In the genomic region with DNA sequence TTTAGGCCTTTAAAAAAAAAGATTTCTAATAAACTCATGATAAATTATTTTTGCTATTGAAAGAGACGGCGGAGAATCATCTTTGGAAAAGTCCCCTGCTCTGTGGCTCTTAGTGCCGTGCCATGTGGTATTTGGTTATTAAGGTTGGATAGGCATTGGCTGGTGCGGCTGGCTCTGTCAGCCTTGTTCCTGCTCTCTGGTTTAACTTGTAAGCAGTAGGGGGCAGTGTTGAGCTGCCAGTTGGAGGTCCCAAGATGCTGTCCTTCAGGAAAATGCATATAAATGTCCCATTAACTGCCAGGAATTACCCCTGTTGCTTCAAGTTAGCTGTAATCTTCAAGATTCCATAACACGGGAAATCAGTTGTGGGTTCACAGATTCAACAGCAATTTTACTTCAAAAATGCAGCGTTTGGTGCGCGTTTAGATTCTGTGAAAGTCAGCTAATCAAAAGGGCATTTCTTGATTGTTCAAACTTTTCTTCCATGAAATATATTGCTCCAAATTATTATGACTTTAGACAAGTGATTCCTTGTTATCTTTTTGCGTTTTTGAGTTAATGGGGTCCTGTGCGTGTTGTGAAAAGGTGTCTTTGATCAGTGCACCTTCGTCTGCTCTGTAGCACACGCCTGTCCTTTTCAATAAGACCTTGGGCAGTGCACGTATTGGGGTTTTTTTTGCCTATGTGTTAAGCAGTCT, we compare ENCODE assay signal across 8 mouse cellular contexts.
A peak's percentile ranks its signal among the peaks of the same experiment; 100 is the strongest.
DNase-seq lines count a peak whose midpoint lies in the region; ATAC-seq lines count a peak whose summit lies in the region.

No protein-coding gene starts in this region.

- no peak overlapping the region for H3K4me3 ChIP-seq in midbrain, embryonic 10.5 days
- no peak overlapping the region for H3K4me3 ChIP-seq in midbrain, embryonic 15.5 days
- no peak overlapping the region for H3K4me3 ChIP-seq in embryonic facial prominence, embryonic 14.5 days (ENCODE audit: low read depth, low read length)
- H3K4me3 ChIP-seq in hindbrain, embryonic 16.5 days (ENCODE audit: low read length), result no peak overlapping the region
- no peak overlapping the region for H3K4me3 ChIP-seq in midbrain, embryonic 13.5 days (replicated peaks)

- H3K4me1 ChIP-seq in midbrain, embryonic 10.5 days, result peaks cover 43% of the 10 kb centered on the region
- H3K4me1 ChIP-seq in midbrain, embryonic 15.5 days, result peaks cover 35% of the 10 kb centered on the region
- H3K4me1 ChIP-seq in embryonic facial prominence, embryonic 14.5 days (ENCODE audit: control insufficient read depth, insufficient read depth, low read length), result peaks cover 15% of the 10 kb centered on the region
- H3K4me1 ChIP-seq in hindbrain, embryonic 16.5 days (ENCODE audit: control insufficient read depth, insufficient read depth, low read depth, low read length), result peaks cover 2% of the 10 kb centered on the region; the same call in 1 of the 2 replicates
- peaks cover 37% of the 10 kb centered on the region for H3K4me1 ChIP-seq in midbrain, embryonic 13.5 days (replicated peaks)

- intact Hi-C loops in left cerebral cortex, postnatal 14 days (cut with DNase I), result no loop called here

- H3K27me3 ChIP-seq in midbrain, embryonic 10.5 days (ENCODE audit: low read depth, poor library complexity, severe bottlenecking), result peaks cover 60% of the 10 kb centered on the region
- 0 out of 2 replicates have a peak, but pooled peaks cover 3% of the 10 kb centered on the region for H3K27me3 ChIP-seq in midbrain, embryonic 15.5 days (replicated peaks)
- H3K27me3 ChIP-seq in embryonic facial prominence, embryonic 14.5 days (replicated peaks; ENCODE audit: control insufficient read depth, insufficient read depth, low read length), result no peaks in the 10 kb centered on the region
- H3K27me3 ChIP-seq in hindbrain, embryonic 16.5 days (replicated peaks; ENCODE audit: control insufficient read depth, insufficient read depth, low read length), result no peaks in the 10 kb centered on the region
- H3K27me3 ChIP-seq in midbrain, embryonic 13.5 days, result peaks cover 17% of the 10 kb centered on the region

- H3K36me3 ChIP-seq in midbrain, embryonic 10.5 days, result peaks cover 11% of the 10 kb centered on the region
- H3K36me3 ChIP-seq in midbrain, embryonic 15.5 days (replicated peaks), result no peaks in the 10 kb centered on the region; the same call in 1 of the 2 replicates
- peaks cover 28% of the 10 kb centered on the region for H3K36me3 ChIP-seq in embryonic facial prominence, embryonic 14.5 days (ENCODE audit: control insufficient read depth, insufficient read depth, low read length)
- no peaks in the 10 kb centered on the region for H3K36me3 ChIP-seq in hindbrain, embryonic 16.5 days (ENCODE audit: control insufficient read depth, insufficient read depth, low read length)
- H3K36me3 ChIP-seq in midbrain, embryonic 13.5 days, result peaks cover 10% of the 10 kb centered on the region

- 49% methylated on average over 13 of the region's 13 CpGs for WGBS in midbrain, embryonic 10.5 days
- 42% methylated on average over 13 of the region's 13 CpGs for WGBS in midbrain, embryonic 15.5 days
- WGBS in embryonic facial prominence, embryonic 14.5 days, result 41% methylated on average over 13 of the region's 13 CpGs
- WGBS in hindbrain, embryonic 16.5 days, result 49% methylated on average over 13 of the region's 13 CpGs
- 46% methylated on average over 13 of the region's 13 CpGs for WGBS in midbrain, embryonic 13.5 days

- peak; percentile 80 for DNase-seq in midbrain, embryonic 10.5 days (ENCODE audit: low spot score)
- peak; percentile 83 for DNase-seq in brain, adult 2 months (ENCODE audit: low read depth, low spot score)
- peak; percentile 86 for DNase-seq in embryonic facial prominence, embryonic 14.5 days (ENCODE audit: low spot score)
- DNase-seq in left cerebral cortex, postnatal 14 days (ENCODE audit: low spot score in 2 of 2), result peak; percentile 71 to 77
- DNase-seq in thymus, postnatal 0 days (ENCODE audit: low spot score), result peak; percentile 41

- H3K9ac ChIP-seq in midbrain, embryonic 15.5 days, result no peak overlapping the region
- no peak overlapping the region for H3K9ac ChIP-seq in embryonic facial prominence, embryonic 14.5 days (ENCODE audit: low read depth, low read length)
- no peak overlapping the region for H3K9ac ChIP-seq in hindbrain, embryonic 16.5 days (ENCODE audit: low read depth, low read length)
- no peak overlapping the region for H3K9ac ChIP-seq in midbrain, embryonic 13.5 days (replicated peaks)

- H3K4me2 ChIP-seq in midbrain, embryonic 15.5 days, result no peak overlapping the region
- H3K4me2 ChIP-seq in embryonic facial prominence, embryonic 14.5 days (ENCODE audit: low read depth, low read length), result no peak overlapping the region
- H3K4me2 ChIP-seq in hindbrain, embryonic 16.5 days (ENCODE audit: low read length), result no peak overlapping the region
- H3K4me2 ChIP-seq in midbrain, embryonic 13.5 days (replicated peaks), result no peak overlapping the region

- ATAC-seq in midbrain, embryonic 15.5 days (replicated peaks), result no peak
- ATAC-seq in embryonic facial prominence, embryonic 14.5 days (ENCODE audit: low read depth), result peak; percentile 62
- 0 out of 2 replicates have a peak, but pooled peaks have one; percentile 70 for ATAC-seq in hindbrain, embryonic 16.5 days
- ATAC-seq in midbrain, embryonic 13.5 days, result 0 out of 2 replicates have a peak, but pooled peaks have one; percentile 43

- H3K27ac ChIP-seq in midbrain, embryonic 10.5 days (replicated peaks), result no peak overlapping the region
- no peak overlapping the region for H3K27ac ChIP-seq in midbrain, embryonic 15.5 days
- H3K27ac ChIP-seq in embryonic facial prominence, embryonic 14.5 days (replicated peaks; ENCODE audit: low read depth, low read length), result peak overlapping the region; percentile 40; the same call in 1 of the 2 replicates
- no peak overlapping the region for H3K27ac ChIP-seq in hindbrain, embryonic 16.5 days (ENCODE audit: low read depth, low read length)
- H3K27ac ChIP-seq in midbrain, embryonic 13.5 days, result no peak overlapping the region

- H3K9me3 ChIP-seq in midbrain, embryonic 10.5 days (replicated peaks), result no peaks in the 10 kb centered on the region
- H3K9me3 ChIP-seq in midbrain, embryonic 15.5 days, result no peaks in the 10 kb centered on the region
- no peaks in the 10 kb centered on the region for H3K9me3 ChIP-seq in embryonic facial prominence, embryonic 14.5 days (ENCODE audit: control insufficient read depth, low read length)
- H3K9me3 ChIP-seq in hindbrain, embryonic 16.5 days (ENCODE audit: control insufficient read depth, low read length), result no peaks in the 10 kb centered on the region
- no peaks in the 10 kb centered on the region for H3K9me3 ChIP-seq in midbrain, embryonic 13.5 days
